Mouse (Mus musculus): ENCODE results near the gene Myo15b. TPM values are rescaled to one million over a fixed set of nuclear protein-coding genes. Genes with fewer than 3 reads are reported as not detected.

Myo15b gene
- total and polyA plus RNA-seq, 3 experiments: 0.05 to 0.29 TPM; not detected in 1

DNA sequence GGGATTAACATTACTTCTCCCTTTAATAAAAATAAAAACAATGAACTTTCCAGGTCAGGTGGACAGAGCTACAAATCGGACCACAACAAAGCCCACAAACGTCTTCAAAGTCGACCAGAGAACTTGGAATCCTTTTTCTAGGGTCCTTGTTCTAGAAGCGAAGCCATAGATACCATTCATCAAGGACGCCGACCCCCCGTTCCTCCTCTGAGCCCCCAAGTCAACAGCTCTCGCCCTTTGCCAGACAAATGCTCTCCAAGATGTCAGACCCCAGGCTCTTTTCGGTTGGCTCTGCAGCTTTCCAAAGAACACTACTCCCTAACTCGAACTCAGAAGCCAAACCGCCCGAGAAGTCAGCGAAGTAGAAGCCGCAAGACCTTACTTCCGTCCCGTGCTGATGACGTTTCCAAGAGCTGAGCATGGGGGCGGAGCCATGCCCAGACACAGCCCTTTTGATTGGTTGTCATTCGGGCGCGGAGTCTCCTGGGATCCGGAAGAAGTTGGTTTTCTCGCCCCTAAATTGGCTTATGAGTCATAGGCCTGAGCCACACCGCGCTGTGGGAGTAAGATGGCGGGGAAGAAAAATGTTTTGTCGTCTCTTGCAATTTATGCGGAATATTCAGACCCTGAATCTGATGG is 75.0 kb downstream of the Myo15b start, which contains the start of the genes Sap30bp and Recql5:
TSS of gene Sap30bp (plus strand) at position 175 of the 639 bp plus-strand sequence.
TSS of gene Recql5 (minus strand) at position 370 of the 639 bp plus-strand sequence.
- WGBS: under 1% methylated on average over 28 of the region's 28 CpGs

DNA sequence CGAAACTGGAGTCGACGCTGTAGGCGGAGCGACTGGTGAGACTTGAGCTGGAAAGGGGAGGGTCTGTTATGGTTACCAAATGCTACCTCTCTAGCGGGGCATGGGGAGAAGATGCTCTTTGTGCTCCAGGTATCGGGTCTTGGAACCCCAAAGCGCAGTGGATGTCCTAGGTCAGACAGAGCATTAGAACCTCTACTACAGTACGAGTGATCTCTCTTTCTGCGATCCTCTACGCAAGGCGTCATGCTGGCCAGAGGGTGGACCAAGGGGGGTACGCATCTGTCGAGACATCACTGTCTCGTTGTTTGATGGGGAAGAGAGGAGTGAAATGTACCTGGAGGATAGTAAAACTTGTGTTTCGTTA is 75.5 kb downstream of the Myo15b start:
- TF ChIP-seq EP300 (IDR thresholded peaks at IDR 0.05; ENCODE audit: insufficient read depth, low read depth, low read length) (no peak), POLR2A (IDR thresholded peaks at IDR 0.05; ENCODE audit: insufficient read depth, low read depth, low read length) (no peak), CTCF (IDR thresholded peaks at IDR 0.05) (no peak)
- under 1% methylated on average over 16 of the region's 16 CpGs for WGBS
- no peak for DNase-seq
- H3K27ac ChIP-seq: peak overlapping the region; percentile 72
- H3K27me3 ChIP-seq (ENCODE audit: control insufficient read depth, insufficient read depth, low read length): no peaks in the 10 kb centered on the region
- peak overlapping the region; percentile 80 for H3K4me3 ChIP-seq
- peaks cover 6% of the 10 kb centered on the region; the same call in 1 of the 2 replicates for H3K36me3 ChIP-seq (ENCODE audit: control insufficient read depth, insufficient read depth, low read length)
- intact Hi-C loops (cut with DNase I): loop anchor here (10.0 kb wide), 1 partner anchor 201 kb away; the partner anchor contains the start of genes Mrpl38 and Trim65
- H3K4me1 ChIP-seq (ENCODE audit: control insufficient read depth, insufficient read depth, low read length): peaks cover 3% of the 10 kb centered on the region
- H3K79me2 ChIP-seq (replicated peaks; ENCODE audit: control insufficient read depth, insufficient read depth, low read length): peaks cover 2% of the 10 kb centered on the region; the same call in 1 of the 2 replicates
- H3K9ac ChIP-seq (ENCODE audit: low read depth, low read length): peak overlapping the region; percentile 80

More for the DNA sequence above, 75.0 kb downstream of the Myo15b start, which contains the start of the genes Sap30bp and Recql5:
- TF ChIP-seq CTCF (IDR thresholded peaks at IDR 0.05) (no peak), EP300 (IDR thresholded peaks at IDR 0.05; ENCODE audit: insufficient read depth, low read depth, low read length) (peak; percentile 52; the same call in 1 of the 2 replicates), POLR2A (IDR thresholded peaks at IDR 0.05; ENCODE audit: insufficient read depth, low read depth, low read length) (peak; percentile 95)
- Histone ChIP-seq H3K79me2 (replicated peaks; ENCODE audit: control insufficient read depth, insufficient read depth, low read length) (peaks cover 2% of the 10 kb centered on the region; the same call in 1 of the 2 replicates), H3K4me3 (peak within 1 kb of the TSS; percentile 80), H3K36me3 (ENCODE audit: control insufficient read depth, insufficient read depth, low read length) (peaks cover 6% of the 10 kb centered on the region; the same call in 1 of the 2 replicates), H3K27ac (peak within 1 kb of the TSS; percentile 72), H3K27me3 (ENCODE audit: control insufficient read depth, insufficient read depth, low read length) (no peaks in the 10 kb centered on the region), H3K9ac (ENCODE audit: low read depth, low read length) (peak within 1 kb of the TSS; percentile 80), H3K4me1 (ENCODE audit: control insufficient read depth, insufficient read depth, low read length) (peaks cover 3% of the 10 kb centered on the region)
- DNase-seq: peak; percentile 95 to 96
- intact Hi-C loops (cut with DNase I): loop anchor here (10.0 kb wide), 1 partner anchor 202 kb away; the partner anchor contains the start of genes Mrpl38 and Trim65

GRCm38 (mm10) chr11:115939690-115940329 is 81.6 kb downstream of the Myo15b start:
- intact Hi-C loops (cut with DNase I): loop anchor here (2.0 to 10.0 kb wide), 4 partner anchors 59 to 195 kb away; partner anchors contain the start of genes Mrpl38 and Trim65
- H3K36me3 ChIP-seq (ENCODE audit: control insufficient read depth, insufficient read depth, low read length): no peaks in the 10 kb centered on the region
- peak; percentile 36 to 61 for DNase-seq
- H3K79me2 ChIP-seq (replicated peaks; ENCODE audit: control insufficient read depth, insufficient read depth, low read length): no peaks in the 10 kb centered on the region
- H3K27ac ChIP-seq: no peak overlapping the region
- H3K4me3 ChIP-seq: no peak overlapping the region
- no peaks in the 10 kb centered on the region for H3K27me3 ChIP-seq (ENCODE audit: control insufficient read depth, insufficient read depth, low read length)
- 25% methylated on average over 6 of the region's 6 CpGs for WGBS
- no peak overlapping the region for H3K9ac ChIP-seq (ENCODE audit: low read depth, low read length)
- TF ChIP-seq POLR2A (IDR thresholded peaks at IDR 0.05; ENCODE audit: insufficient read depth, low read depth, low read length) (no peak), CTCF (IDR thresholded peaks at IDR 0.05) (peak; percentile 100), EP300 (IDR thresholded peaks at IDR 0.05; ENCODE audit: insufficient read depth, low read depth, low read length) (no peak)
- no peaks in the 10 kb centered on the region for H3K4me1 ChIP-seq (ENCODE audit: control insufficient read depth, insufficient read depth, low read length)

DNA sequence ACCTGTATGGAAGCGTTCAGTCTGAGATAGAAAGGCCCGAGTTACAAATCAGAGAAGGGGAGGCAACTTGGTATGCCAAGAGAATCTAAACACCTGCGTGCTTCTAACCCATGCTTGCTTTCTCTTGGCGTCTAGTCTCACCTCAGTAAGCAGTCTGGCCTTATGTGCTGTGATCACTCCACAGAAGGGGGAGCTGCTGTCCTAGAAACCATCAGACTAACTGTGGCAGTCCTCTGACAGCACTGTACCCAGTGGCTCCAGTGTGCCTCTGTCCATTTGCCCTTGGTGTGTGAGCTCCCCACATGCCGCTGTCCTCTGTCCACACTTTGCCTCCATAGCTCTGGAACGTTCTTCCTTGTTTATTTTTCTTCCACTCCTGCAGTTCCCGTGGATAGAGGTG is 83.8 kb downstream of the Myo15b start:
- no peak for DNase-seq
- Histone ChIP-seq H3K4me1 (ENCODE audit: control insufficient read depth, insufficient read depth, low read length) (no peaks in the 10 kb centered on the region), H3K27ac (no peak overlapping the region), H3K79me2 (replicated peaks; ENCODE audit: control insufficient read depth, insufficient read depth, low read length) (no peaks in the 10 kb centered on the region), H3K36me3 (ENCODE audit: control insufficient read depth, insufficient read depth, low read length) (no peaks in the 10 kb centered on the region), H3K27me3 (ENCODE audit: control insufficient read depth, insufficient read depth, low read length) (no peaks in the 10 kb centered on the region), H3K4me3 (no peak overlapping the region), H3K9ac (ENCODE audit: low read depth, low read length) (no peak overlapping the region)
- intact Hi-C loops (cut with DNase I): loop anchor here (1.0 kb wide), 1 partner anchor 57 kb away; no protein-coding TSS in a partner anchor
- 78% methylated on average over 7 of the region's 7 CpGs for WGBS
- TF ChIP-seq CTCF (IDR thresholded peaks at IDR 0.05): peak; percentile 6; the same call in 1 of the 2 replicates
- TF ChIP-seq POLR2A (IDR thresholded peaks at IDR 0.05; ENCODE audit: insufficient read depth, low read depth, low read length): no peak
- no peak for TF ChIP-seq EP300 (IDR thresholded peaks at IDR 0.05; ENCODE audit: insufficient read depth, low read depth, low read length)

Other genes with a start within 250 kb of the Myo15b start
- gene Mif4gd, start 245.4 kb upstream of the Myo15b start, total RNA-seq (2021): 10 to 100 TPM; 51.3 to 54.7 TPM
- 94.0 and 123 TPM in 2 replicates for gene Mif4gd, start 245.4 kb upstream of the Myo15b start, polyA plus RNA-seq (2012; rRNA removed)
- gene Slc25a19, start 230.1 kb upstream of the Myo15b start, total RNA-seq (2021): 10 to 100 TPM; 32.9 to 40.7 TPM
- 97.1 and 106 TPM in 2 replicates for gene Slc25a19, start 230.1 kb upstream of the Myo15b start, polyA plus RNA-seq (2012; rRNA removed)
- gene Grb2, start 149.8 kb upstream of the Myo15b start, total RNA-seq (2021): 100 to 1,000 TPM; 107 to 109 TPM
- gene Grb2, start 149.8 kb upstream of the Myo15b start, polyA plus RNA-seq (2012; rRNA removed): 52.0 and 73.2 TPM in 2 replicates
- 100 to 1,000 TPM in 1 of 2 experiments, 10 to 100 TPM in 1; 99.5 to 103 TPM for gene Tmem94, start 93.0 kb upstream of the Myo15b start, total RNA-seq (2021)
- 125 and 135 TPM in 2 replicates for gene Tmem94, start 93.0 kb upstream of the Myo15b start, polyA plus RNA-seq (2012; rRNA removed)
- gene Caskin2, start 44.8 kb upstream of the Myo15b start, total RNA-seq (2021): 10 to 100 TPM; 40.5 to 43.8 TPM
- gene Caskin2, start 44.8 kb upstream of the Myo15b start, polyA plus RNA-seq (2012; rRNA removed): 38.5 TPM in 2 replicates
- 1 to 10 TPM; 7.2 to 9.3 TPM for gene Tsen54, start 43.7 kb upstream of the Myo15b start, total RNA-seq (2021)
- gene Tsen54, start 43.7 kb upstream of the Myo15b start, polyA plus RNA-seq (2012; rRNA removed): 15.9 and 16.3 TPM in 2 replicates
- gene Llgl2, start 34.4 kb upstream of the Myo15b start, total RNA-seq (2021): 10 to 100 TPM; 18.4 to 20.3 TPM
- 19.4 and 20.2 TPM in 2 replicates for gene Llgl2, start 34.4 kb upstream of the Myo15b start, polyA plus RNA-seq (2012; rRNA removed)
- 10 to 100 TPM; 10.2 to 17.8 TPM for gene Smim5, start 41.6 kb downstream of the Myo15b start, total RNA-seq (2021)
- 21.8 and 32.8 TPM in 2 replicates for gene Smim5, start 41.6 kb downstream of the Myo15b start, polyA plus RNA-seq (2012; rRNA removed)
- gene Smim6, start 53.6 kb downstream of the Myo15b start, total RNA-seq (2021): not detected
- 0.29 and 0.35 TPM in 2 replicates for gene Smim6, start 53.6 kb downstream of the Myo15b start, polyA plus RNA-seq (2012; rRNA removed)
- 10 to 100 TPM; 16.4 to 18.1 TPM for gene Sap30bp, start 74.9 kb downstream of the Myo15b start, total RNA-seq (2021)
- 9.1 and 10.8 TPM in 2 replicates for gene Sap30bp, start 74.9 kb downstream of the Myo15b start, polyA plus RNA-seq (2012; rRNA removed)
- gene Recql5, start 75.1 kb downstream of the Myo15b start, total RNA-seq (2021): 1 to 10 TPM; 6.8 to 7.4 TPM
- gene Recql5, start 75.1 kb downstream of the Myo15b start, polyA plus RNA-seq (2012; rRNA removed): 10.2 and 12.2 TPM in 2 replicates
- gene Itgb4, start 116.3 kb downstream of the Myo15b start, total RNA-seq (2021): 1 to 10 TPM; 2.6 to 2.9 TPM
- gene Itgb4, start 116.3 kb downstream of the Myo15b start, polyA plus RNA-seq (2012; rRNA removed): 1.9 and 3.1 TPM in 2 replicates
- 10 to 100 TPM; 14.5 to 14.7 TPM for gene Galk1, start 154.3 kb downstream of the Myo15b start, total RNA-seq (2021)
- gene Galk1, start 154.3 kb downstream of the Myo15b start, polyA plus RNA-seq (2012; rRNA removed): 14.6 and 16.4 TPM in 2 replicates
- gene H3f3b, start 169.6 kb downstream of the Myo15b start, total RNA-seq (2021): 100 to 1,000 TPM; 105 to 128 TPM
- 67.5 and 82.1 TPM in 2 replicates for gene H3f3b, start 169.6 kb downstream of the Myo15b start, polyA plus RNA-seq (2012; rRNA removed)
- gene Unk, start 171.9 kb downstream of the Myo15b start, total RNA-seq (2021): 1 to 10 TPM; 7.1 to 7.9 TPM
- 16.5 and 20.4 TPM in 2 replicates for gene Unk, start 171.9 kb downstream of the Myo15b start, polyA plus RNA-seq (2012; rRNA removed)
- 1 to 10 TPM in 1 of 2 experiments, under 1 TPM in 1; 0.55 to 1.5 TPM for gene Unc13d, start 219.6 kb downstream of the Myo15b start, total RNA-seq (2021)
- 1.1 and 1.7 TPM in 2 replicates for gene Unc13d, start 219.6 kb downstream of the Myo15b start, polyA plus RNA-seq (2012; rRNA removed)
- 100 to 1,000 TPM in 1 of 2 experiments, 10 to 100 TPM in 1; 91.0 to 108 TPM for gene Wbp2, start 228.6 kb downstream of the Myo15b start, total RNA-seq (2021)
- gene Wbp2, start 228.6 kb downstream of the Myo15b start, polyA plus RNA-seq (2012; rRNA removed): 151 and 176 TPM in 2 replicates